Mouse (Mus musculus) cerebellum, adult 2 months (tissue): ENCODE results near the gene Peak1. TPM values are rescaled to one million over a fixed set of nuclear protein-coding genes. Genes with fewer than 3 reads are reported as not detected.

Experiments
- DNase-seq, 2 experiments: peaks; one replicate each; pipeline ENCODE4 v3.0.0; 2021
- H3K27ac ChIP-seq: fragments of 200-500 bp; 2 replicates; pipeline ENCODE4 v1.5.1; 2012; ENCODE audit warnings: low read length, control low read depth, inconsistent platforms; ENCODE audit not compliant: insufficient read depth
- H3K27me3 ChIP-seq: fragments of 200-500 bp; 2 replicates; pipeline ENCODE4 v1.6.1; 2012; ENCODE audit warnings: inconsistent platforms, mild to moderate bottlenecking, low read length, moderate library complexity; ENCODE audit not compliant: control insufficient read depth, insufficient read depth
- H3K4me1 ChIP-seq: fragments of 200-500 bp; 2 replicates; pipeline ENCODE4 v1.6.1; 2011; ENCODE audit warnings: low read length; ENCODE audit not compliant: control insufficient read depth, insufficient read depth
- H3K4me3 ChIP-seq: fragments of 200-500 bp; replicated peaks from 2 replicates; pipeline ENCODE3; 2011; ENCODE audit warnings: mild to moderate bottlenecking, low read depth, low read length, control low read depth; ENCODE audit not compliant: insufficient read depth
- CTCF ChIP-seq: fragments of 200-500 bp; IDR thresholded peaks from 2 replicates; pipeline ENCODE4 v1.5.1; 2011; ENCODE audit warnings: low read depth, mild to moderate bottlenecking, control low read depth, low read length, moderate library complexity, borderline replicate concordance; ENCODE audit not compliant: insufficient read depth
- POLR2A ChIP-seq: fragments of 200-500 bp; IDR thresholded peaks from 2 replicates; pipeline ENCODE4 v1.6.1; 2011; ENCODE audit warnings: low read length, control low read depth, borderline replicate concordance; ENCODE audit not compliant: insufficient read depth
- WGBS: fragments of 180-500 bp; shearing (Covaris S2); methylation state at CpG from one replicate; pipeline ENCODE4 v1.1.7; 2018; 5-methylcytosine and 5-hydroxymethylcytosine counted together
- polyA plus RNA-seq: library from polyadenylated mRNA; depleted of rRNA; stranded (reverse); fragments of >200 nt; gene quantifications from 2 replicates; pipeline ENCODE4 v1.2.3, GENCODE M21; 2012

Gene Peak1
- polyA plus RNA-seq, 1 experiment: 29.8 TPM

- peak in 1 of 2 experiments; percentile 76 for DNase-seq
- Histone ChIP-seq H3K4me3 (no peak overlapping the region), H3K4me1 (peaks cover 10% of the 10 kb centered on the region), H3K27ac (no peak overlapping the region), H3K27me3 (no peaks in the 10 kb centered on the region)
- no peak for TF ChIP-seq CTCF
- TF ChIP-seq POLR2A: no peak
- WGBS: 16% methylated on average over 1 of the region's 1 CpGs
Observed at GRCm38 (mm10) chr9:56217386-56217785, 200.5 kb downstream of the Peak1 start.

- Histone ChIP-seq H3K4me3 (peak overlapping the region; percentile 7), H3K4me1 (peaks cover 8% of the 10 kb centered on the region; the same call in 1 of the 2 replicates), H3K27me3 (no peaks in the 10 kb centered on the region), H3K27ac (no peak overlapping the region)
- peak; percentile 68 to 69 for DNase-seq
- TF ChIP-seq POLR2A (no peak), CTCF (peak; percentile 68)
- 16% methylated on average over 11 of the region's 11 CpGs for WGBS
Observed at GRCm38 (mm10) chr9:56213451-56214291, 204.2 kb downstream of the Peak1 start.

GRCm38 (mm10) chr9:56208817-56209216, 209.1 kb downstream of the Peak1 start:
- Histone ChIP-seq H3K4me3 (no peak overlapping the region), H3K27me3 (no peaks in the 10 kb centered on the region)
- WGBS: 81% methylated on average over 8 of the region's 8 CpGs

DNA sequence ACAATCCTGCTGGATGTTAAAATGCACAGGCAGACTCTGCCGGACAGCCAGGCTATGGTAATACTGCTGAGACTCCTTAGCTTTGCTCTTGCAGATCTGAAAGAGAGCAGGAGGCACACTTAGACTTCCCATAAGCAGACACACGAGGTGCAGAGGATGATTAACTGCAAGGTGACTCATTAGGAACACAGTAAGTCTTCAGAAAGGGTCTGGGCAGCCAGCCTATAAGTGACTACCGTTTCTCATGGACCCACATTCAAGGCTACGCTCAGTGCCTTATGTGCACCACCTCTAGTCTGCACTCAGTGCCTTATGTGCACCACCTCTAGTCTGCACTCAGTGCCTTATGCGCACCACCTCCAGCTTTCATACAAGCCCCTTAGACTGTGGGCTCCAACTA, 210.4 kb downstream of the Peak1 start:
- H3K4me1 ChIP-seq: peaks cover 4% of the 10 kb centered on the region; the same call in 1 of the 2 replicates
- no peak overlapping the region for H3K27ac ChIP-seq
- no peak for DNase-seq
- no peak overlapping the region for H3K4me3 ChIP-seq
- no peak for TF ChIP-seq POLR2A
- no peak for TF ChIP-seq CTCF
- 76% methylated on average over 5 of the region's 5 CpGs for WGBS
- H3K27me3 ChIP-seq: no peaks in the 10 kb centered on the region

More at GRCm38 (mm10) chr9:56208817-56209216, 209.1 kb downstream of the Peak1 start:
- no peak for DNase-seq
- Histone ChIP-seq H3K27ac (no peak overlapping the region), H3K4me1 (peaks cover 9% of the 10 kb centered on the region)
- no peak for TF ChIP-seq CTCF
- no peak for TF ChIP-seq POLR2A

DNA sequence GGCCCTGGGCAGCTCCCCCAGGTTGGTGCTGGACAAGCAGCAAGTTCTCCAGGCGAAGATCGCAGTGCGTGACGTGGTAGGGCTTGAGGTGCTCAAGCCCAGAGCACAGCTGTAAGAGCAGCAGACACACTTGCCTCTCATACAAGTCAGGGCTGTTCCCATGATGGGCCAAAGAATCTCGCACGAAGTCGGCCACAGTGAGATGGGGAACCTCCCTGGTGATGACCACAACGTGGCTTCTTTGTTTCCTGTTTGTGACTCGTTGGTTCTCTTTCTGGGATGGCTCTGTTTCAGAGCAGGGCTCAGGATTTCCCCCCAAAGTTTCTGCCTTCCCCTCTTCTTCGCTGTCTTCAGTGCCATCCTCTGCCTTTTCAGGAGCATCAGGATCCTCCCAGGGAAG, 210.8 kb downstream of the Peak1 start:
- no peak for TF ChIP-seq CTCF
- no peak for TF ChIP-seq POLR2A
- Histone ChIP-seq H3K4me1 (peaks cover 4% of the 10 kb centered on the region; the same call in 1 of the 2 replicates), H3K4me3 (no peak overlapping the region), H3K27ac (no peak overlapping the region), H3K27me3 (no peaks in the 10 kb centered on the region)
- DNase-seq: no peak
- WGBS: 93% methylated on average over 10 of the region's 10 CpGs

- 48% methylated on average over 11 of the region's 11 CpGs for WGBS
- Histone ChIP-seq H3K27ac (no peak overlapping the region), H3K4me1 (peaks cover 4% of the 10 kb centered on the region; the same call in 1 of the 2 replicates), H3K4me3 (no peak overlapping the region), H3K27me3 (no peaks in the 10 kb centered on the region)
- DNase-seq: peak in 1 of 2 experiments; percentile 45
- no peak for TF ChIP-seq CTCF
- TF ChIP-seq POLR2A: no peak
Observed at GRCm38 (mm10) chr9:56205336-56205735, 212.5 kb downstream of the Peak1 start.

GRCm38 (mm10) chr9:56204316-56204715, 213.6 kb downstream of the Peak1 start:
- Histone ChIP-seq H3K4me1 (peaks cover 4% of the 10 kb centered on the region; the same call in 1 of the 2 replicates), H3K4me3 (no peak overlapping the region), H3K27me3 (no peaks in the 10 kb centered on the region), H3K27ac (no peak overlapping the region)
- TF ChIP-seq POLR2A (no peak), CTCF (no peak)
- no peak for DNase-seq
- WGBS: 96% methylated on average over 4 of the region's 4 CpGs

DNA sequence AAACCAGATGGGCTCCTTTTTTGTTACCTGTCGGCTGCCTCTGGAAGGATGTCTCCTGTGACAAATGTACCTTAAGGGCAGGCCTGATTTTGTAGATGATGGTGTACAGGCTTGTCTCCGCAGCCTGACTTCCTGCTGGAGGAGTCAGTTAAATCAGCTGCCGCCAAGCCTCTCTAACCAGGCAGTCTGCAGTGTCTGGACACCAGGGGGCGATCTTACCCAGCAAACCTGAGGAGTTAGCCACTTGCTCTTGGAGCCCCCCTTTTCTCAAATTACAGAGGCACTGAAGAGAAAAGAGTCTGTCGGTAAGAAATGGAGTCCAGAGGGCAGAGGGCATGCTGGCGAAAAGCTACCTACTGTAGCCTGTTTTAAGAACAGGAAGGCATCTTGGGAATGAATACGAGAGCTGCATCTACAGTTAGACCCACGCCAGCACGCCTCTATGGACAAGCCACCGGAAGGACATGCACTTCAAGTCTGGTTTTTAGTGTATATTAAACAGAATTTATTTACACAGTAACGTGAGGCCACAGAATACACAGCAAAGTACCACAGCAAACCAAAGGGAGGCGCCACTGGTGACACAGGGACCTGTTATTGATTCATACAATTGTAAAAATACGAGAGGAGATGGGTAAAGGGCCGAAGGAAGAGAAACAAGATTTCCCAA, 217.1 kb downstream of the Peak1 start:
- H3K4me3 ChIP-seq: no peak overlapping the region
- no peaks in the 10 kb centered on the region for H3K27me3 ChIP-seq
- peaks cover 4% of the 10 kb centered on the region; the same call in 1 of the 2 replicates for H3K4me1 ChIP-seq
- DNase-seq: peak; percentile 74 to 84
- no peak overlapping the region for H3K27ac ChIP-seq
- 53% methylated on average over 14 of the region's 14 CpGs for WGBS
- no peak for TF ChIP-seq POLR2A
- TF ChIP-seq CTCF: peak; percentile 88
